Comparison of ENCODE assay signal across 8 mouse cellular contexts in genomic region chr15:89314511-89315189, GRCm38 (mm10). TPM values are rescaled to one million over a fixed set of nuclear protein-coding genes. Genes with fewer than 3 reads are reported as not detected.
DNase-seq lines count a peak whose midpoint lies in the region; ATAC-seq and TF ChIP-seq lines count a peak whose summit lies in the region.

No protein-coding gene starts in this region.

- H3K9ac ChIP-seq in heart, embryonic 13.5 days = peak overlapping the region; percentile 95
- H3K9ac ChIP-seq in hindbrain, embryonic 11.5 days (ENCODE audit: low read depth, low read length) = peak overlapping the region; percentile 85
- H3K9ac ChIP-seq in limb, embryonic 14.5 days (ENCODE audit: low read depth, low read length, severe bottlenecking) = peak overlapping the region; percentile 83
- peak overlapping the region; percentile 86 for H3K9ac ChIP-seq in neural tube, embryonic 11.5 days (ENCODE audit: low read length)

- H3K27me3 ChIP-seq in heart, embryonic 13.5 days (replicated peaks) = no peaks in the 10 kb centered on the region
- H3K27me3 ChIP-seq in hindbrain, embryonic 11.5 days (ENCODE audit: control insufficient read depth, insufficient read depth, low read length) = no peaks in the 10 kb centered on the region
- no peaks in the 10 kb centered on the region for H3K27me3 ChIP-seq in limb, embryonic 14.5 days (ENCODE audit: control insufficient read depth, insufficient read depth, low read length)
- no peaks in the 10 kb centered on the region for H3K27me3 ChIP-seq in neural tube, embryonic 11.5 days (ENCODE audit: control insufficient read depth, insufficient read depth, low read length)

- H3K4me1 ChIP-seq in heart, embryonic 13.5 days = peaks cover 44% of the 10 kb centered on the region
- H3K4me1 ChIP-seq in hindbrain, embryonic 11.5 days (replicated peaks; ENCODE audit: control insufficient read depth, insufficient read depth, low read length) = no peaks in the 10 kb centered on the region; the same call in 1 of the 2 replicates
- peaks cover 9% of the 10 kb centered on the region for H3K4me1 ChIP-seq in limb, embryonic 14.5 days (ENCODE audit: control insufficient read depth, insufficient read depth, low read length)
- H3K4me1 ChIP-seq in neural tube, embryonic 11.5 days (ENCODE audit: control insufficient read depth, insufficient read depth, low read length) = peaks cover 12% of the 10 kb centered on the region

- DNase-seq in heart, adult 18-20 months = no peak
- DNase-seq in MN1 (ENCODE audit: low spot score) = peak; percentile 72
- DNase-seq in embryo, embryonic 11 days = peak; percentile 49
- peak; percentile 49 for DNase-seq in hindbrain, embryonic 11.5 days (ENCODE audit: low spot score)
- DNase-seq in limb, embryonic 14.5 days (ENCODE audit: low spot score) = no peak
- peak; percentile 38 for DNase-seq in neural tube, embryonic 11.5 days (ENCODE audit: low spot score)
- DNase-seq in layer of hippocampus, adult 11-12 months (ENCODE audit: low spot score) = no peak

- H3K9me3 ChIP-seq in heart, embryonic 13.5 days = no peaks in the 10 kb centered on the region
- no peaks in the 10 kb centered on the region for H3K9me3 ChIP-seq in hindbrain, embryonic 11.5 days (ENCODE audit: control insufficient read depth, low read length)
- H3K9me3 ChIP-seq in limb, embryonic 14.5 days (ENCODE audit: control insufficient read depth, low read length) = no peaks in the 10 kb centered on the region
- H3K9me3 ChIP-seq in neural tube, embryonic 11.5 days (ENCODE audit: control insufficient read depth, low read length) = no peaks in the 10 kb centered on the region

- peak overlapping the region; percentile 91 for H3K4me2 ChIP-seq in heart, embryonic 13.5 days
- peak overlapping the region; percentile 73 for H3K4me2 ChIP-seq in hindbrain, embryonic 11.5 days (replicated peaks; ENCODE audit: low read depth, low read length)
- H3K4me2 ChIP-seq in limb, embryonic 14.5 days (replicated peaks; ENCODE audit: low read depth, low read length, severe bottlenecking) = peak overlapping the region; percentile 84
- H3K4me2 ChIP-seq in neural tube, embryonic 11.5 days (ENCODE audit: low read depth) = peak overlapping the region; percentile 78

- no peak for TF ChIP-seq POLR2A in limb, embryonic 14.5 days (IDR thresholded peaks at IDR 0.05; ENCODE audit: borderline replicate concordance, extremely low read depth, insufficient read depth, insufficient read length)

- H3K4me3 ChIP-seq in heart, embryonic 13.5 days = peak overlapping the region; percentile 75
- H3K4me3 ChIP-seq in hindbrain, embryonic 11.5 days (ENCODE audit: low read depth, low read length) = peak overlapping the region; percentile 99
- H3K4me3 ChIP-seq in limb, embryonic 14.5 days (replicated peaks; ENCODE audit: low read length) = peak overlapping the region; percentile 98
- peak overlapping the region; percentile 98 for H3K4me3 ChIP-seq in neural tube, embryonic 11.5 days (ENCODE audit: low read depth, low read length)

- peak overlapping the region; percentile 55 for H3K27ac ChIP-seq in heart, embryonic 13.5 days (replicated peaks)
- H3K27ac ChIP-seq in hindbrain, embryonic 11.5 days (ENCODE audit: low read depth, low read length) = peak overlapping the region; percentile 30; the same call in 1 of the 2 replicates
- H3K27ac ChIP-seq in limb, embryonic 14.5 days (replicated peaks; ENCODE audit: low read depth, low read length) = 0 out of 2 replicates have a peak overlapping the region, but pooled peaks have one; percentile 33
- no peak overlapping the region for H3K27ac ChIP-seq in neural tube, embryonic 11.5 days (ENCODE audit: low read depth, low read length)

- H3K36me3 ChIP-seq in heart, embryonic 13.5 days = no peaks in the 10 kb centered on the region
- no peaks in the 10 kb centered on the region for H3K36me3 ChIP-seq in hindbrain, embryonic 11.5 days (ENCODE audit: control insufficient read depth, insufficient read depth, low read length)
- no peaks in the 10 kb centered on the region for H3K36me3 ChIP-seq in limb, embryonic 14.5 days (ENCODE audit: control insufficient read depth, insufficient read depth, low read length)
- H3K36me3 ChIP-seq in neural tube, embryonic 11.5 days (ENCODE audit: control insufficient read depth, insufficient read depth, low read length) = no peaks in the 10 kb centered on the region

- under 1% methylated on average over 57 of the region's 58 CpGs for WGBS in heart, embryonic 13.5 days
- WGBS in hindbrain, embryonic 11.5 days = under 1% methylated on average over 58 of the region's 58 CpGs
- WGBS in limb, embryonic 14.5 days = under 1% methylated on average over 47 of the region's 58 CpGs
- under 1% methylated on average over 58 of the region's 58 CpGs for WGBS in neural tube, embryonic 11.5 days

- ATAC-seq in heart, embryonic 13.5 days (ENCODE audit: extremely low read depth, insufficient number of reproducible peaks, low FRiP score, low TSS enrichment) = no peak
- peak; percentile 52 for ATAC-seq in hindbrain, embryonic 11.5 days (ENCODE audit: low FRiP score)
- peak; percentile 39 for ATAC-seq in limb, embryonic 14.5 days (ENCODE audit: low FRiP score, low read depth)
- peak; percentile 56 for ATAC-seq in neural tube, embryonic 11.5 days (ENCODE audit: insufficient read depth, low FRiP score, low TSS enrichment)

RNA-seq across cellular contexts. Expression of gene Sbf1, which starts 0.5 kb away (rescaled TPM):
- polyA plus RNA-seq in heart, embryonic 13.5 days (2015; fragmentation: Nextera tagmentation; extraction: Ambion mirVana) = 34.3 and 38.3 TPM in 2 replicates
- 10 to 100 TPM; 57.6 to 57.8 TPM for total RNA-seq in heart, adult 18-20 months (2021)
- 57.4 and 66.4 TPM in 2 replicates for polyA plus RNA-seq in hindbrain, embryonic 11.5 days (2014; fragmentation: Nextera tagmentation; extraction: Ambion mirVana)
- 154 and 170 TPM in 2 replicates for polyA plus RNA-seq in limb, embryonic 14.5 days (2012; rRNA removed)
- 65.1 and 72.3 TPM in 2 replicates for polyA plus RNA-seq in limb, embryonic 14.5 days (2014; fragmentation: Nextera tagmentation; extraction: Ambion mirVana)
- 75.7 and 90.7 TPM in 2 replicates for polyA plus RNA-seq in neural tube, embryonic 11.5 days (2014; fragmentation: Nextera tagmentation; extraction: Ambion mirVana)

RNA-seq across cellular contexts. Expression of gene Adm2, which starts 7.9 kb away (rescaled TPM):
- polyA plus RNA-seq in heart, embryonic 13.5 days (2015; fragmentation: Nextera tagmentation; extraction: Ambion mirVana) = 0.66 and 0.85 TPM in 2 replicates
- not detected for total RNA-seq in heart, adult 18-20 months (2021)
- 0.12 TPM in 1 of 2 replicates, not detected in the other for polyA plus RNA-seq in hindbrain, embryonic 11.5 days (2014; fragmentation: Nextera tagmentation; extraction: Ambion mirVana)
- 0.74 and 1.0 TPM in 2 replicates for polyA plus RNA-seq in limb, embryonic 14.5 days (2012; rRNA removed)
- 0.52 TPM in 1 of 2 replicates, not detected in the other for polyA plus RNA-seq in limb, embryonic 14.5 days (2014; fragmentation: Nextera tagmentation; extraction: Ambion mirVana)
- 0.17 TPM in 1 of 2 replicates, not detected in the other for polyA plus RNA-seq in neural tube, embryonic 11.5 days (2014; fragmentation: Nextera tagmentation; extraction: Ambion mirVana)

RNA-seq across cellular contexts. Expression of gene Miox, which starts 19.5 kb away (rescaled TPM):
- polyA plus RNA-seq in heart, embryonic 13.5 days (2015; fragmentation: Nextera tagmentation; extraction: Ambion mirVana) = 0.34 TPM in 1 of 2 replicates, not detected in the other
- total RNA-seq in heart, adult 18-20 months (2021) = not detected
- not detected in 2 replicates for polyA plus RNA-seq in hindbrain, embryonic 11.5 days (2014; fragmentation: Nextera tagmentation; extraction: Ambion mirVana)
- not detected in 2 replicates for polyA plus RNA-seq in limb, embryonic 14.5 days (2012; rRNA removed)
- polyA plus RNA-seq in limb, embryonic 14.5 days (2014; fragmentation: Nextera tagmentation; extraction: Ambion mirVana) = not detected in 2 replicates
- polyA plus RNA-seq in neural tube, embryonic 11.5 days (2014; fragmentation: Nextera tagmentation; extraction: Ambion mirVana) = not detected in 2 replicates

RNA-seq across cellular contexts. Expression of gene Lmf2, which starts 40.8 kb away (rescaled TPM):
- 43.8 and 46.2 TPM in 2 replicates for polyA plus RNA-seq in heart, embryonic 13.5 days (2015; fragmentation: Nextera tagmentation; extraction: Ambion mirVana)
- total RNA-seq in heart, adult 18-20 months (2021) = 10 to 100 TPM; 25.8 to 26.1 TPM
- polyA plus RNA-seq in hindbrain, embryonic 11.5 days (2014; fragmentation: Nextera tagmentation; extraction: Ambion mirVana) = 25.4 and 26.8 TPM in 2 replicates
- 55.7 and 74.0 TPM in 2 replicates for polyA plus RNA-seq in limb, embryonic 14.5 days (2012; rRNA removed)
- 49.1 and 53.6 TPM in 2 replicates for polyA plus RNA-seq in limb, embryonic 14.5 days (2014; fragmentation: Nextera tagmentation; extraction: Ambion mirVana)
- 31.8 and 35.8 TPM in 2 replicates for polyA plus RNA-seq in neural tube, embryonic 11.5 days (2014; fragmentation: Nextera tagmentation; extraction: Ambion mirVana)

RNA-seq across cellular contexts. Expression of gene Ncaph2, which starts 40.9 kb away (rescaled TPM):
- polyA plus RNA-seq in heart, embryonic 13.5 days (2015; fragmentation: Nextera tagmentation; extraction: Ambion mirVana) = 94.1 and 109 TPM in 2 replicates
- 10 to 100 TPM; 50.7 to 62.9 TPM for total RNA-seq in heart, adult 18-20 months (2021)
- polyA plus RNA-seq in hindbrain, embryonic 11.5 days (2014; fragmentation: Nextera tagmentation; extraction: Ambion mirVana) = 133 and 140 TPM in 2 replicates
- polyA plus RNA-seq in limb, embryonic 14.5 days (2012; rRNA removed) = 153 and 209 TPM in 2 replicates
- 145 and 160 TPM in 2 replicates for polyA plus RNA-seq in limb, embryonic 14.5 days (2014; fragmentation: Nextera tagmentation; extraction: Ambion mirVana)
- 154 and 158 TPM in 2 replicates for polyA plus RNA-seq in neural tube, embryonic 11.5 days (2014; fragmentation: Nextera tagmentation; extraction: Ambion mirVana)

Comparison
In these comparisons a context has a peak if more than half of its experiments do, and no peak if none do; other contexts are left out.
1. DNase-seq: peak in MN1 (single experiment), embryo, embryonic 11 days (single experiment), hindbrain, embryonic 11.5 days (single experiment) and neural tube, embryonic 11.5 days (single experiment); none in heart, adult 18-20 months (0 of 2), limb, embryonic 14.5 days (single experiment) and layer of hippocampus, adult 11-12 months (single experiment).
2. Peak in every context shown above with its lines, with median percentiles within 50 percentile points of each other: H3K4me2 ChIP-seq, H3K4me3 ChIP-seq and H3K9ac ChIP-seq.